Mouse (Mus musculus): ENCODE measurements around the gene Fank1.

Gene Fank1

DNA sequence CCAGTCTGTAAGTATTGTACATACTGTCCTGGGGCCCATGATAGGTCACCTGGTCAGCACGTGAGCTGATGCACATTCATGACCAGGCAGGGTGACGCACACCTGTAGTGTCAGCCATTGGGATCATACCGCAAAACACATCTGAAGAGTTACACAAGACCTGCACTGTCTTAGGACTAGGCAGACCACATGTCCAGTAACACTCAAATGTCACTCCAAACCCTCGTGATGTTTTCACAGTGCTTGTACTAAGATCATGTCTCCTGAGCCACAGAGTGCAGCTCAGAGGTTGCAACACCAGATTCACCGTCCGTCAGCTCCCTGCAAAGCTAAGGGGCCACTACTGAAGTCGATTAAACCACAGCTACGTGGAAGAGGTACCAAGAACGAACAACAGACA, 114.6 kb downstream of the Fank1 start:
- no peak for DNase-seq (ENCODE audit: low spot score in 2 of 2)

GRCm38 (mm10) chr7:133891796-133892195, 115.1 kb downstream of the Fank1 start:
- no peak for DNase-seq (ENCODE audit: low spot score in 2 of 2)

DNA sequence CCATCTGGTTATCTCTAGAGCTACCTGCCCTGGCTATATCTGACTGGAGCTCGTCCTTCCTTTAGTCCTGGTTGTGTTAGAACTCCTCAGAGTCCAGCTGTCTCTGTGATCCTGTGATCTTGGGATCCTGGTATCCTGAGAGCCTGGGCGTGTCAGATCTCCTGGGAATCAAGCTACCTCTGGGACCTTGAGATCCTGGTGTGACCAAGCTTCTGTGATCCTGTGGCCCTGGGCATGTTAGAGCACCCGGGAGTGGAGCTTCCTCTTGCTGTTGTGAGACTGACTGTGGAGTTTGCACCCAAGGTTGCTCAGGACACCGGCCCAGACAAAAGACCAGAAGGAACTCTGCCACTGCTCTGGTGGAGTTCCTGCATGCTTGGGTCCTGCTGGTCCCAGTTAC, 122.7 kb downstream of the Fank1 start:
- no peak for DNase-seq (ENCODE audit: low spot score in 2 of 2)

DNA sequence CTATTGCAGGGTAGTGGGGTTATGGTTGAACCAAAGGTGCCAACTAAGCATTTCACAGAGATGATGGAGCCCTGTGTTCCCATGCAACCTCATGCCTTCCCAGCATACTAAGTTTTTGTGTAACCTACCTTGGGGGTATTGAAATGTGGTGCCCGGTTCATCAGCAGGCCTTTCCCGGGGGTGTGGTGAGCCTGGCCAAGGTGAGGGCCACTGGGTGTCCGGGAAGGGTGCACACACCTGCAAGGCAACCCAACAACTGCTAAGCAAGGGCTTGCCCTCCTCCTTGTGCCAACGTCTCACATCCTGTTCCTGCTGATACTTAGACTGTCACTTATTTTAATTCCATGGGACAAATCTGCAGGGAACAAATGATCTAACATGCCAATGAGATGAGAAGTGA, 132.3 kb downstream of the Fank1 start:
- no peak for DNase-seq (ENCODE audit: low spot score in 2 of 2)

DNA sequence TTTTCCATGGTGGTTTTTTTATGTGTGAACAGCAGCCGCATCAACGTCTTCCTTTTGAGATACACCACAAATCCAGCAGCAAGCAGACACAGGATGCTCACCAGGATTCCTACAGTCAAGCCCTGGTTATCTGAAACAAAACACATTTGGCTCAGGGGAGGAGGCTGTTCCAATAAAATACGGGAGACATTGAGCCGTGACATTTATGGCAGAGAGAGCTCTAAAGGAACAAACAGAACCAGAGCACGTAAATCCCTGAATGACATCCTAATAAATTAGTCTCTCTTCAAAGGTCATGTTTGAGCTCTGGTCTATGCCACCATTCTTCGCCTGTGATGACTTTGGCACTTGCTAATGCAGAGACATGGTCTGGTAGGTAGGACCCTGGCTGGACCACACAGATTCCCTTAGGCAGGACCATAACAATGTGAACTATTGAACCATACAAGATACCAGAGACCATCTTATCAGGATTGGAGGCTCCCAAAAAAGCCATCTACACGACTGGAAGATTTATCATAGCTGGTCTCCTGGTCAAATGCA, 133.2 kb downstream of the Fank1 start:
- DNase-seq (ENCODE audit: low spot score in 2 of 2): no peak

DNA sequence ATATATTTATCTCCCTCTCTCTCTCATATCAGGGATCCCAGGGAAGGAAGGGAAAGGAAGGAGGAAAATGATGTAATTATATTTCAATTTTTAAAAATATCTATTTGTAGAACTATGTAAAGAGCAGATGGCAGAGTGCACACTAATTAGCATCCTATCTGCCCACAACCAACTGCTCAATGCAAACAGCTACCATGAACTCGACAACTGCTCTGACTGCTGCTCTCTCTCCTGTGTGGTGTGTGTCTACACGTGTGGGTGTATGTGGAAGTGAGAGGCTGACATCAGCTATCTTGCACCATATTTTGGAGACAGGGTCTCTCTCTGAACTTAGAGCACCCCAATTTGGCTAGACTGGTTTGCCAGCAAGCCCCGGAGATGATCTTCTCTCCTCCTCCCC, 135.2 kb downstream of the Fank1 start:
- no peak for DNase-seq (ENCODE audit: low spot score in 2 of 2)

GRCm38 (mm10) chr7:133916230-133916629, 139.6 kb downstream of the Fank1 start:
- DNase-seq (ENCODE audit: low spot score in 2 of 2): no peak

GRCm38 (mm10) chr7:133919306-133919705, 142.6 kb downstream of the Fank1 start:
- DNase-seq (ENCODE audit: low spot score in 2 of 2): no peak

DNA sequence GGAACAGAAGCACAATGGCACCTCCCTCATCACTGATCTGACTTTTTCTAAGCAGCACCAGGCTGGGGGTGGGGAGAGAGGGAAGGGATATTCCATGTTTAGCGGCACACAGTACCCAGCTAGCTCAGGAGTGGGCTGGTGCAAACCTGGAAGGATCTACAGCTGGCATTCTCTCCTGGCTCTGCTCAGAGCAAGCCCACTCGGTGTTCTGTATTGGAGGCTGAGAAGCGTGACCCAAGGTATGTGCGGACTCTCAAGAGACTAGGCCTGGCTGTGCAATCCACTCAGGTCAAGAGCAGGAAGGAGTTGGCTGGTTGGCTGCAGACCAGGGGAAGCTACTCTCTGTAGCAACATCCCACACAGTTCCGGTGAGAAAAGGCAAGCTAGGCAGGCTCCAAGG, 143.3 kb downstream of the Fank1 start:
- no peak for DNase-seq (ENCODE audit: low spot score in 2 of 2)

GRCm38 (mm10) chr7:133920724-133921123, 144.1 kb downstream of the Fank1 start:
- no peak for DNase-seq (ENCODE audit: low spot score in 2 of 2)

DNA sequence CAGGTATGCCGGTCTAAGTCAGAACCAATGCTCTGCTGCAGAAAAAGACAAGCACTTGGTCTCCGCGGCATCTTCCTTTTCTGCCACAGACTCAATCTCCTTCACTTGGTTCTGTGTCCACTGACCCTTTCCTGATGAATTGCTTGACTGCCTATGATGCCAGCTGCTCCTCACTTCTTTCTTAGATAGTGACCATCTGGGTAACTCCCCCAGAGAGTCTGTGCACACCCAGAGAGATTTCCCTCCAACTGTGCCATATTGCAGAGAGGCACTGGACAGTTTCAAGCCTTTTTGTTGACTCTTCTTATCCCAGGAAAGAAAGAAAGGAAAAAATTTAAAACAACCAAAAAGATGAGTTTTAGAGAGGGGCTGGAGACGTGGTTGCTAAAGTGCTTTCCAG, 144.6 kb downstream of the Fank1 start:
- no peak for DNase-seq (ENCODE audit: low spot score in 2 of 2)

DNA sequence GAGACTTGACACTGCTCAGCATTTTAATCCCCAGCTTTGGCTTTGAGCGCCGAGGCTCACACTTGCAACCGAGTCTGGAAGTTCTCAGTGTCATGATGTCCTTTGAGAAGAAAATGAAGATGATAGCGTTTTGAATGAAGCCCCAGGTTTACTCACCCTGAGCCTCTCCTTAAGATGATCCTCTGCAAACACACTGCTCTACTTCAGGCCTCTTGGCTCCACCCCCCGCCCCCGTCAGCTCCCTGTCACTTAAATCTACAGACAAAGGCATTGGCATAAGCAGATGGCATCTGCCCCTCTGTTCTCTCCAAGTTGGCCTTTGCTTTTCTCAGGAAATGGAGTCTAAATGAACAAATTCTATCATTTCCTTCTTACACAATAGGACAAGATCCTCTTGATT, 147.3 kb downstream of the Fank1 start:
- no peak for DNase-seq (ENCODE audit: low spot score in 2 of 2)

DNA sequence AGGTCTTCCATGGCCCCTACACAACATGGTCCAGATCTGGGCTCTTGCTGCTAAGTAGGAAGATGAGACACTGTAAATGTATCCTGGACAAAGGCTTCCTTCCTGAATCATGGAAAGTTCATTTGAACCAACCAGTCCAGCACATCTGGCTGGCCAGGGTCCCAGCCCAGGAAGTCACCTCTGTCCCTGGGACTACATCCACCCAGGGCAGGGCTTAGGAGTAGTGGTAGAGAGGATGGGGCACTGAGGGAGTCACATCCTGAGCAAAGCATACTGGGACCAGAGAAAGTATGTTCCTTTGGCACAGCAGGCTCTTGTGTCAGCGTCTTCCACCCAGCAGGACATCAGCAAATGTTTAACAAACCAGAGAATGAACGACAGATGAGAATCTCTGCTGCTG, 149.1 kb downstream of the Fank1 start:
- no peak for DNase-seq (ENCODE audit: low spot score in 2 of 2)

DNA sequence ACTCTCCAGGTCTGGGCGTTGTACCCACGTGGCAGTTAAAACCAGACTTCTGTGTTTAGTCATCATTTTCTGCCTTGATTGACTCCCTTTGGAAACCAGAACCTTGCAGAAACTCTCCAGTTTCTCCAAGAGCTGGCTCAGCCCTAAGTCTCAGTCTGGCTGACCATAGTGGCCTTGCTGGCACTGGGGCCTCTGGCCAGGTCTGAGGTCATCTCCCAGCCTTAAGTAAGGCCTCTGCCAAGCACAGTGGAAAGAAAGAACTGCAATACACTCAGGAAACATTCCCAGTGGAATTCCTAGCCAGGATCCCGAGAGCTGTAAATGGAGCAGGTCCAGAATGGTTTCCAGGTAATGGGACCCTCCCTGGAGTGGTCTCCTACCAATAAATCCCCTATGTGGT, 152.3 kb downstream of the Fank1 start:
- no peak for DNase-seq (ENCODE audit: low spot score in 2 of 2)

Data from spleen, postnatal 10 days (tissue).